Mouse (Mus musculus): ENCODE data around the gene Pbrm1. TPM values are rescaled to one million over a fixed set of nuclear protein-coding genes. Genes with fewer than 3 reads are reported as not detected.

Pbrm1 gene
- polyA plus RNA-seq, 1 experiment from 2014 or later, result 163 TPM

DNA sequence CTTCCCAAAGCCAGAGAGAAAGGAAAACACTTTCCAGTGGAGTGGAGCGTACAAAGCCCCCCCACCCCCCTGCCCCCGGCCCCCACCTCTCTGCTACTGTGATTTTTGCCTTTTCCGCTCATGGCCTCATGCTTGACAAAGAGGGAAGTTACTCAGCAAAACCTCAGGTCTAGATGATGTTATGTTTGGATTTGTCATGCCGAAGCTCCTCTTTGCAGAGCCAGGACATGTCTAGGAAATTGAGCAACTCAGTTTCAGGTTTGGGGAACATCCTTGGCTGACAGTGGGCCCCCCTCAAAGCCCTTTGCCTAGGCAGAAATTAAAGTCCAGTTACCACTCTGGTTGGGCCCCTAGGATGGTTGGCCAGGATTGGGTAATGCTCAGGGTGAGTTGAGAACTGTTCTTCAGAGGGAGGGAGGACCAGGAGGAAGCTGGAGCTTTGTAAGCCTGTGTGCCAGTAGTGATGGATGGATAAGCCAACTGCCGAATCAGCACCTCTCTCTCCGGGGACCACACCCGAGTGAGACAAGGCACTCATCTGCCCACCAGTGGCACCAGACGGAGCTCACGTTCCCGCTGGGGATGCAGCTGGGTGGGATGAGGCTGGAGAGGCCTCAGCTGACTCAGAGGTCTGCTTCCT is 147.2 kb downstream of the Pbrm1 start:
- no peak for DNase-seq (ENCODE audit: low spot score)
- Histone ChIP-seq H3K4me3 (peak overlapping the region; percentile 32), H3K9me3 (no peaks in the 10 kb centered on the region), H3K27me3 (replicated peaks; ENCODE audit: low read depth, poor library complexity, severe bottlenecking) (no peaks in the 10 kb centered on the region), H3K27ac (replicated peaks) (0 out of 2 replicates have a peak overlapping the region, but pooled peaks have one; percentile 48), H3K4me1 (peaks cover 31% of the 10 kb centered on the region), H3K36me3 (replicated peaks) (peaks cover 17% of the 10 kb centered on the region)
- 72% methylated on average over 10 of the region's 10 CpGs for WGBS

DNA sequence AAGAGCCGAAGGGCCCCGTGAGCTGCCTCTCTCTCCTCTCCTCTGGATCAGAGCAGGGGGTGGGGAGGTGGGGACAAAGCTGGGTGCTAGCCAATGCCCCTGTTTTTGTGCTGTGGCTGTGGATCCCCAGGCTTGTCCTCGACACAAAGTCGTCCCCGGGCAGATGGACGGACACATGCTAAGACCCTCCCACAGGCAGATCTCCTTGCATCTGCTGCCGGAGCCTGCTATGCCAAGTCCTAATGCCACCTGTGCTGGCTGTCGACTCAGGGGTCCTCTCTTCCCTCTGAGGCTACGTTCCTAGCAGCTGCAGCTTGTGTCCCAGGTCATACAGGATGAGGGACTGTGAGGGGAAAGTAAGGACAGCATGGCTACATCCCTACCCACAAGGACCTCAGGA is 147.9 kb downstream of the Pbrm1 start:
- Histone ChIP-seq H3K27ac (replicated peaks) (peak overlapping the region; percentile 48; the same call in 1 of the 2 replicates), H3K4me3 (peak overlapping the region; percentile 32), H3K4me1 (peaks cover 26% of the 10 kb centered on the region), H3K9me3 (no peaks in the 10 kb centered on the region), H3K27me3 (replicated peaks; ENCODE audit: low read depth, poor library complexity, severe bottlenecking) (no peaks in the 10 kb centered on the region), H3K36me3 (replicated peaks) (peaks cover 24% of the 10 kb centered on the region)
- WGBS, result 70% methylated on average over 9 of the region's 9 CpGs
- DNase-seq (ENCODE audit: low spot score), result no peak

DNA sequence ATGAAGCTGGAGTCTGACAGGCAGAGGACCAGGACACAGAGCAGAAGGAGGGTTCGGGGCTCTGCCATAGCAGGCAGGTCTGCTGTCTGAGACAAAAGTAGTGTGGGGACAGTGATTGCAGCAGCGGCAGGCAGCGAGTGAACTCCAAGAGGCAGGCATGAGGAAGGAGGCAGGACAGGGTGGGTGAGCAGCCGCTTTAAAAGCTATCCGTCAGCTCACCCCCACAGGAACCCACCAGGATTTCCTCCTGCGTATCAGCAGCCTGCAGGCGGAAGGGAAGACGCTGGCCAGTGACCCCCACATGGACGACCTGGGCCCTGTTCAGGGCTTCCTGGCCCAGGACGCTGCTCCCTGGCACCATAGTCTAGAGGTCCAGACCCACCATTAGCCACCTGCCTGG is 149.5 kb downstream of the Pbrm1 start, which contains the start of gene Stab1:
Gene Stab1 (minus strand): TSS at position 217 of the 400 bp plus-strand sequence.
- Histone ChIP-seq H3K27ac (replicated peaks) (peak within 1 kb of the TSS; percentile 19; the same call in 1 of the 2 replicates), H3K27me3 (replicated peaks; ENCODE audit: low read depth, poor library complexity, severe bottlenecking) (no peaks in the 10 kb centered on the region), H3K9me3 (no peaks in the 10 kb centered on the region), H3K36me3 (replicated peaks) (peaks cover 40% of the 10 kb centered on the region), H3K4me1 (peaks cover 21% of the 10 kb centered on the region), H3K4me3 (peak within 1 kb of the TSS; percentile 32)
- 57% methylated on average over 10 of the region's 10 CpGs for WGBS
- no peak for DNase-seq (ENCODE audit: low spot score)

DNA sequence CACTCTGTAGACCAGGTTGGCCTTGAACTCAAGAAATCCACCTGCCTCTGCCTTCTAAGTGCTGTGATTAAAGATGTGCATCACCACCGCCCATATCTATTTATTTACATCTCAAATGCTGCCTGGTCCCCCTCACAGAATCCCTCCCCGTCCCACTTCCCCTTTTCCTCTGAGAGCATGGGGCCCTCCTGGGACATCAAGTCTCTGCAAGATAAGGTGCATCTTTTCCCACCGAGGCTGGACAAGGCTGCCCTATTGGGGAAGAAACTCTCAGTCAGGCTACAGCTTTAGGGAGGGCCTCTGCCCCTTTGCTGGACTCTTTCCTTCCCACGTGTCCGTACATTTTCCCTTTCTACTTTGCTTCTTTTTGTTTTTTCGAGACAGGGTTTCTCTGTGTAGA is 150.6 kb downstream of the Pbrm1 start:
- Histone ChIP-seq H3K4me1 (peaks cover 21% of the 10 kb centered on the region), H3K27ac (replicated peaks) (no peak overlapping the region), H3K27me3 (replicated peaks; ENCODE audit: low read depth, poor library complexity, severe bottlenecking) (no peaks in the 10 kb centered on the region), H3K9me3 (no peaks in the 10 kb centered on the region), H3K4me3 (no peak overlapping the region), H3K36me3 (replicated peaks) (peaks cover 51% of the 10 kb centered on the region)
- 82% methylated on average over 6 of the region's 6 CpGs for WGBS
- DNase-seq (ENCODE audit: low spot score), result no peak

DNA sequence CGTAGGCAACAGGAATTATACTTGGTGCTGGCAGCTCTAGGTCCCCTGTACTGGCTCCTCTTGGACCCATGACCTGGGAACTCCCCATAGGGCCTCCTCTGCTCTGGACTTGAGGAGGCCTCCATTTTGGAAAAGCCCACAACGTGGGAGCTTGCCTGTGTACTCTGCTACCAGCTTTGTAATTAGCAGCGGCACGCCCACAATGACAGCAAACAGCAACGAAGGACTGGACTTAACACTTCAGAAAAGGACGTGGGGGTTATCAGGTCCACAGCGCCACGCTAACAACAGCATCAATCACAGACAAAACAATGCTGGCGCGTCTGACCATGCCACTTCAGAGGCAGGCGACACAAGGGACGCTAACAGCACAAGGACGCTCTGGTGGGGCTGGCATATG is 152.0 kb downstream of the Pbrm1 start:
- Histone ChIP-seq H3K27me3 (replicated peaks; ENCODE audit: low read depth, poor library complexity, severe bottlenecking) (no peaks in the 10 kb centered on the region), H3K4me1 (peaks cover 15% of the 10 kb centered on the region), H3K4me3 (no peak overlapping the region), H3K9me3 (no peaks in the 10 kb centered on the region), H3K36me3 (replicated peaks) (peaks cover 65% of the 10 kb centered on the region), H3K27ac (replicated peaks) (no peak overlapping the region)
- no peak for DNase-seq (ENCODE audit: low spot score)
- 94% methylated on average over 13 of the region's 13 CpGs for WGBS

Other genes with a start within 250 kb of the Pbrm1 start
- gene Tmem110, start 193.5 kb upstream of the Pbrm1 start, polyA plus RNA-seq (2016; fragmentation: Nextera tagmentation; extraction: Ambion mirVana), result 29.5 and 30.2 TPM in 2 replicates
- gene Mustn1, start 139.9 kb upstream of the Pbrm1 start, polyA plus RNA-seq (2016; fragmentation: Nextera tagmentation; extraction: Ambion mirVana), result 0.52 and 0.67 TPM in 2 replicates
- gene Itih4, start 132.7 kb upstream of the Pbrm1 start, polyA plus RNA-seq (2016; fragmentation: Nextera tagmentation; extraction: Ambion mirVana), result not detected in 2 replicates
- gene Itih3, start 95.4 kb upstream of the Pbrm1 start, polyA plus RNA-seq (2016; fragmentation: Nextera tagmentation; extraction: Ambion mirVana), result 0.36 TPM in 1 of 2 replicates, not detected in the other
- gene Itih1, start 75.8 kb upstream of the Pbrm1 start, polyA plus RNA-seq (2016; fragmentation: Nextera tagmentation; extraction: Ambion mirVana), result not detected in 2 replicates
- gene Nek4, start 67.8 kb upstream of the Pbrm1 start, polyA plus RNA-seq (2016; fragmentation: Nextera tagmentation; extraction: Ambion mirVana), result 20.2 and 22.1 TPM in 2 replicates
- gene Glt8d1, start 17.7 kb upstream of the Pbrm1 start, polyA plus RNA-seq (2016; fragmentation: Nextera tagmentation; extraction: Ambion mirVana), result 37.0 and 40.2 TPM in 2 replicates
- 255 and 262 TPM in 2 replicates for gene Spcs1, start 17.5 kb upstream of the Pbrm1 start, polyA plus RNA-seq (2016; fragmentation: Nextera tagmentation; extraction: Ambion mirVana)
- gene Gnl3, start within 50 bp of the Pbrm1 start, polyA plus RNA-seq (2016; fragmentation: Nextera tagmentation; extraction: Ambion mirVana), result 149 and 151 TPM in 2 replicates
- 62.3 and 63.3 TPM in 2 replicates for gene Smim4, start 109.8 kb downstream of the Pbrm1 start, polyA plus RNA-seq (2016; fragmentation: Nextera tagmentation; extraction: Ambion mirVana)
- 589 and 605 TPM in 2 replicates for gene Nt5dc2, start 111.9 kb downstream of the Pbrm1 start, polyA plus RNA-seq (2016; fragmentation: Nextera tagmentation; extraction: Ambion mirVana)
- 21.0 and 22.3 TPM in 2 replicates for gene Stab1, start 149.5 kb downstream of the Pbrm1 start, polyA plus RNA-seq (2016; fragmentation: Nextera tagmentation; extraction: Ambion mirVana)
- 3.0 and 6.2 TPM in 2 replicates for gene Tnnc1, start 189.2 kb downstream of the Pbrm1 start, polyA plus RNA-seq (2016; fragmentation: Nextera tagmentation; extraction: Ambion mirVana)
- 476 and 493 TPM in 2 replicates for gene Nisch, start 197.8 kb downstream of the Pbrm1 start, polyA plus RNA-seq (2016; fragmentation: Nextera tagmentation; extraction: Ambion mirVana)
- gene Sema3g, start 198.7 kb downstream of the Pbrm1 start, polyA plus RNA-seq (2016; fragmentation: Nextera tagmentation; extraction: Ambion mirVana), result 0.76 and 0.79 TPM in 2 replicates
- gene Phf7, start 232.2 kb downstream of the Pbrm1 start, polyA plus RNA-seq (2016; fragmentation: Nextera tagmentation; extraction: Ambion mirVana), result 12.0 and 12.8 TPM in 2 replicates
- gene Bap1, start 232.3 kb downstream of the Pbrm1 start, polyA plus RNA-seq (2016; fragmentation: Nextera tagmentation; extraction: Ambion mirVana), result 139 and 144 TPM in 2 replicates